Mouse (Mus musculus) thymus, adult 2 months (tissue): ENCODE measurements around the gene Prkca.

Experiments
- CTCF ChIP-seq: fragments of 200-500 bp; IDR thresholded peaks from 2 replicates; pipeline ENCODE4 v1.5.1; 2012; ENCODE audit warnings: mild to moderate bottlenecking, control low read depth, low read length, moderate library complexity, borderline replicate concordance; ENCODE audit not compliant: control insufficient read depth, poor library complexity, insufficient read depth; ENCODE audit errors: extremely low read depth
- POLR2A ChIP-seq: fragments of 200-500 bp; IDR thresholded peaks from 2 replicates; pipeline ENCODE4 v1.6.1; 2012; ENCODE audit warnings: mild to moderate bottlenecking, low read length, control low read depth, moderate library complexity; ENCODE audit not compliant: control insufficient read depth, poor library complexity, insufficient read depth; ENCODE audit errors: extremely low read depth

DNA sequence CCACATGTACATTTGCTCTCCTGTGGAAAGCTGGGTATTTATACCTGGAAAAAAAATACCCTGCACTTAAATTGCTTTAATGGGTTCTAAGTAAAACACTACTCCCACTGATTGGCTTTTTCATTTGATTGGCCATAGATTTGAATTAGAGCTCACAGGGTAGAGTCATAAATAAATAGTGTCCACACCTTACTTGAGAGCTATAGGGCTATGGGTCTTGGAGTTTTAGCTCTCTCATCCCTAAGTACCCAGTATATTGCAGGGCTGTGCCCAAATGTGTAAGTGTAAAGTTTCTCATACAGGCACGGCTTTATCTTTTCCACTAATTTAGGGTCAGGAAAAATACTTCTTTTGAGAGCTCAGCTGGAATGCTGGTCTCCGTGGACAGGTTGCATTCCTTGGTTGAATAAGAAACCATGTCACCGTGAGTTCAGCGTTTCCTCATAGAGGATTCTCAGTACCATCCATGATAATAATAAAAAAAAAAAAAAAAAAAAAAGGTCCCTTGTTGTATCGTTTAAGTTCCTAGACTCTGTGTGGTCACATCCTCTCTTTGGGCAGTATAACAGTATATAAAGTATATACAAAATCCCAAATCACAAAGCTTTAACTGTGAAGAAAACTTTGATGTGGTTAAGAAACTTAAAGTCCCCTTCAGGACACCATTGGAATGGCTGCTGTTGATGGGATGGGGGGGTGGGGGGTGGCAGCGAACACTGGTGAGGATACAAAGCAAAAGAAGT is 82.8 kb downstream of the Prkca start:
- TF ChIP-seq CTCF, result no peak
- TF ChIP-seq POLR2A, result no peak
